Mouse (Mus musculus) cerebellum, adult 9-10 months (tissue): ENCODE data around the gene Tcea2.

ENCODE experiments used
- DNase-seq: peaks from one replicate; pipeline ENCODE4 v3.0.0; 2022

The Tcea2 gene

GRCm38 (mm10) chr2:181716991-181717390 lies 36.9 kb downstream of the Tcea2 start:
- no peak for DNase-seq

DNA sequence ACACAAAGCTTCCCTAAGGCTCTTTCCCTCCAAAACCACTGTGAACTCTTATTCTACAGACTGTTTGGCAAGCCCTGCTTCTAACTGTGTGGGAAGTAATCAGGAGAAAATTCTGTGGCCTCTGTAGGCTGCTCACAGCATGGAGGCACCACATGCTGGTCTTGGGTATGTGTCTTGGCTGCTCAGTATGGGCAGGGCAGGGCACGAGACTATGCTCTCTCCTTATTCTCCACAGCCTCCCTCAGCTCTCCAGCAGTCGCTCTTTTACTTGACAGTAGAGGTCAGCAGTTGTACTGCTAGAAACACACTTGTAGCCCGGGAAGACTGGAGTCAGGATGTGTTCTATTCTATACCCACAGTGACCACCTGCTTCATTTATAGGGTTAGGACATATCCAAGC lies 40.0 kb downstream of the Tcea2 start:
- peak; percentile 67 for DNase-seq

- DNase-seq = peak; percentile 86
Observed at GRCm38 (mm10) chr2:181721200-181721599, 41.1 kb downstream of the Tcea2 start.

DNA sequence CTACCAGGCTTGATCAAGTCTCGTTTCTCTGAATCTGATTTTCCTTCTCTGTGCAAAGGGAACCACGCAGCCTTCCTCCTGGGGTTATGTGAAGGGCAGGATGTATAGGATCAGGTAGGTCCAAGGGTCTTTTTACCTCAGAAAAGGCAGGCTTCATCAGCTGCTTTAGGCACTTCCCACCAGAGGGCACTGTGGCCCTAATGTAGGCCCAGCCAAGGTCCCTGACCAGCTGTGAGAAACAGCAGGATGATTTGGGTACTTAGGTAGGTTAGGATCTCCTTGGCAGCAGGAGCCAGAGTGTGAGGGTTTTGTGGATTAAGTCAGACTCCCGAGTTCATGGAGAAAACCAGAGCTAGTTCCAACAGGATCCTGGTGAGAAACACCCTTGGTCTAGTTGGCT lies 42.1 kb downstream of the Tcea2 start:
- no peak for DNase-seq

DNA sequence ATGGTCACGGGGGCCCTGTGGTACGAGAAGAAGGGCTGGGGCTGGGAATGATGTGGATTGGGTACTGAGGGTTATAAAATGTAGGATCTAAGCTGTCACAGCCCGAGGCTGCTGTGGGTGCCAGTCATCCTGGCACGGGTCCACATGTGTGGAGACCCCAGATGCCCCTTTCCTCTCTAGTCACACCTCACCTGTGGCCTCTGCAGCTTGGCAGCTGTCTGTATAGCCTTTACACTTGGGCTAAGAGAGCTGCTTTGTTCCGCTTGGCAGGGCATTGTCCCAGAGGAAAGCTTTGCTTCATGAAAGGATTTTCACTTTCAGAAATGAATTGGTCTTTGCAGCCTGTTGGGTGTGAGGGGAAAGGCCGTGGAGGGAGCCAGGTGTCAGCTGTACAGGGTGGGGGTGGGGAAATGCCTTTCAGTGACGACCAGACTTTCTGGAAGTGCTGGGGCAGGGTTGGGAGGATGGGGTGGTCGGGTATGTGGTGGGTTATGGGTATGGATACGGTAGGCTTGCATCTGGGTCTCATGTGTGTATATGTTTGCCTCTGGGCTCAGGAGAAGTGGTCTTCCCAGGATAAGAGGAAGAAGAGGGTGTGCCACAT lies 47.7 kb downstream of the Tcea2 start:
- no peak for DNase-seq

DNA sequence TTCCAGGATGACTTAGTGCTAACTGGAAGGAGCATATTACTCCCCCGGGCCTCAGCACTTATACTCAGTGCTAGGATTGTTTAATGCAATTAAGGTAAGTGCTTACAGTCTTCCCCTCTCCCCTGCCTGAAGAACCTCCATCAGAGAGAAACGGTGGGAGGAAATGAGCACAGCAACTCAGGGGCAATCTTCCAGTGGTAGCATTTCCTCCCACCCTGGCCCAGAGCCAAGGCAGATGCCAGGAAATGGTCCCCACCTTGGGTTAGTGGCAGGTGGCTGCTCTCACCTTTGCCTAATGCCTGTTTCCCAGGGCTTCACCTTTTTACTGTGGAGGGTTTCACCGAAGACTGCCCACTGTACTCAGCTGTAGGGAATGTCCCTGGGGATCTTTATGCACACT lies 49.9 kb downstream of the Tcea2 start:
- no peak for DNase-seq
